Mouse (Mus musculus): ENCODE measurements around the gene Gm9045.

- no peak for TF ChIP-seq POLR2A (IDR thresholded peaks at IDR 0.05; ENCODE audit: borderline replicate concordance, control insufficient read depth, low read depth, low read length)
- no peak for TF ChIP-seq CTCF (IDR thresholded peaks at IDR 0.05; ENCODE audit: control insufficient read depth, insufficient read depth, low read length)
Measured at GRCm38 (mm10) chr10:118319024-118319423, 18.6 kb downstream of the Gm9045 start.
